Mouse (Mus musculus) lung, embryonic 15.5 days (tissue): ENCODE data around the gene Plscr2. TPM values are rescaled to one million over a fixed set of nuclear protein-coding genes. Genes with fewer than 3 reads are reported as not detected.

ENCODE experiments used
- ATAC-seq: fragments of 200-750 bp; cut with Nextera tagmentation; 2 replicates; pipeline ENCODE4 v1.8.0; 2017; ENCODE audit warnings: moderate number of reproducible peaks, borderline replicate concordance; ENCODE audit not compliant: low FRiP score, low TSS enrichment; ENCODE audit errors: extremely low read depth
- H3K27ac ChIP-seq: fragments of 300-500 bp; sonication (generic); 2 replicates; pipeline ENCODE4 v1.5.1; 2015; ENCODE audit warnings: moderate library complexity, mild to moderate bottlenecking, inconsistent platforms
- H3K27me3 ChIP-seq: fragments of 300-500 bp; sonication (generic); 2 replicates; pipeline ENCODE4 v1.6.1; 2015; ENCODE audit warnings: inconsistent platforms
- H3K36me3 ChIP-seq: fragments of 300-500 bp; sonication (generic); 2 replicates; pipeline ENCODE4 v1.6.1; 2015; ENCODE audit warnings: inconsistent platforms
- H3K4me1 ChIP-seq: fragments of 300-500 bp; sonication (generic); 2 replicates; pipeline ENCODE4 v1.6.1; 2015; ENCODE audit warnings: inconsistent platforms
- H3K4me2 ChIP-seq: fragments of 300-500 bp; sonication (generic); 2 replicates; pipeline ENCODE4 v1.6.1; 2015; ENCODE audit warnings: inconsistent platforms, mild to moderate bottlenecking, moderate library complexity
- H3K4me3 ChIP-seq: fragments of 300-500 bp; sonication (generic); 2 replicates; pipeline ENCODE4 v1.5.1; 2015; ENCODE audit warnings: mild to moderate bottlenecking, inconsistent platforms
- H3K9ac ChIP-seq: fragments of 300-500 bp; sonication (generic); 2 replicates; pipeline ENCODE4 v1.6.1; 2015; ENCODE audit warnings: inconsistent platforms
- H3K9me3 ChIP-seq: fragments of 300-500 bp; sonication (generic); 2 replicates; pipeline ENCODE4 v1.6.1; 2016; ENCODE audit warnings: inconsistent platforms
- WGBS: fragments of 180-500 bp; shearing (Covaris S2); methylation state at CpG from one replicate; pipeline ENCODE4 v1.1.7; 2015; 5-methylcytosine and 5-hydroxymethylcytosine counted together
- polyA plus RNA-seq: library from polyadenylated mRNA; unstranded; fragments of >200 nt; fragmentation: Nextera tagmentation; extraction: Ambion mirVana; gene quantifications from 2 replicates; pipeline ENCODE4 v1.2.1, GENCODE M21; 2015

The Plscr2 gene
- polyA plus RNA-seq, 1 experiment from 2014 or later = 3.8 TPM

DNA sequence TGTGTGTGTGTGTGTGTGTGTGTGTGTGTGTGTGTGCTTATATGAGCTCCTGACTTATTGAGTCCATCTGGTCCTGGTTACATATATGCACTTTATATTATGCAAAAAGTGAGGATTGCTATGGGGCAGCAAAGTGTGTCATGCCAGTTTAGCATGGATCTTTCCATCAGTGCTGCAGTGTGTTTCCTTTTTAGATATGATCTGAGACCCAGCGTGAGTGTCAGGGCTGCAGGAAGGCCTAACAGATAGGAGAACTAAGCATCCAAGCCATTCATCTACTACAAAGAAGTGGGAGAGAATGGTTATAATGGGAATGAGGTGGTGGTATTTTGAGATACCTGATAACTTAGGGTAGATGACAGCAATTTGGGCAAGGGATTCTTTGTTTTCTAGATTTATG is 4.6 kb downstream of the Plscr2 start:
- 60% methylated on average over 1 of the region's 1 CpGs for WGBS
- H3K9me3 ChIP-seq = no peaks in the 10 kb centered on the region
- peaks cover 13% of the 10 kb centered on the region for H3K4me1 ChIP-seq
- no peaks in the 10 kb centered on the region for H3K27me3 ChIP-seq
- ATAC-seq = no peak
- H3K4me2 ChIP-seq = no peak overlapping the region
- H3K27ac ChIP-seq = no peak overlapping the region
- no peaks in the 10 kb centered on the region for H3K36me3 ChIP-seq
- no peak overlapping the region for H3K9ac ChIP-seq
- no peak overlapping the region for H3K4me3 ChIP-seq

DNA sequence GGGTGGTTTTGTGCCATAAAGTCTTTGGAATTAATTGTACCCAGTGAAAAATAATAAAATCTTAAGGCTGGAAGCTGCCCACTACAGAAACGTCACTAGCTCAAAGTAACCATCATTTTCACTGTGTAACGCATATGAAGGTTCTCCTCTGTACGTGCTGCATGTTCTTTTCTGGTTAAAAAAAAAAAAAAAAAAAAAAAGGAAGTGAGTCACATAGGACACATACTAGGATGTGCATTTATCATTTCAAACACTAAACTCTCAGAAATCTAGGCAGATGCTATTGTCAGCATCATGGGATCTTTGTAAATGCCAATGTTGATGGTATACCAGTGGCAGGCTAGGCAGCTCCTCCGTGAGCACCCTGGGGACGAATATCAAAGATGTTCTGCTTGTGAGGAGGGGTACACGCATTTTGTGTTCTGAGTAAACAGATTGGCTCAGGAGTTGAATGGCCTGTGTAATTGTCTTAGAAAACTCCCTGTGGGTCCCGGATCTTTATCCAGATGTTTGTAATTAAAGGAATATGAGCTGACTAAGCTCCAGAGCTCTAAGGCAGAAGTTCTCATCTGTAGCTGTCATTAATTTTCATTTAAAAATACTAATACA is 7.3 kb downstream of the Plscr2 start:
- no peak overlapping the region for H3K4me2 ChIP-seq
- WGBS = 54% methylated on average over 7 of the region's 7 CpGs
- no peak overlapping the region for H3K27ac ChIP-seq
- H3K4me1 ChIP-seq = no peaks in the 10 kb centered on the region
- no peaks in the 10 kb centered on the region for H3K9me3 ChIP-seq
- H3K36me3 ChIP-seq = no peaks in the 10 kb centered on the region
- no peak overlapping the region for H3K9ac ChIP-seq
- H3K4me3 ChIP-seq = no peak overlapping the region
- no peaks in the 10 kb centered on the region for H3K27me3 ChIP-seq
- no peak for ATAC-seq

DNA sequence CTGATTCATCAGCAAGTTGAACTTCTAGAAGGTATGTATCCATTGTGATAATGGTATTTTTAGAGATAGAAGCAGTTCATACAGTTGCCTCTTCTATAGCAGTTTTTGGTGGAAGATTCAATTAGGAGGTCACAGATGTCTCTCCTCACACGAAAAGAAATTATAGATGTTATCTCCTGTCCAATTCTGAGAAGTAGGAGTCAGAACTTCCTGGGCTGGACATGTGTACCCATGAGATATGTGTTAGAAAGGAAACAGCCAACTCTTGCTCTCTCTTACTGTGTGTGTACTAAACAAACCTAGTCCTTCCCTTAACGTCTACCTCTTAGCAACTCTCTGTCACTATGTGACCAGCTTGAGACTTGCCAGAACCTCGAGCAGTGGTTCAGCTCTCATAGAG is 14.3 kb downstream of the Plscr2 start:
- no peaks in the 10 kb centered on the region for H3K4me1 ChIP-seq
- H3K36me3 ChIP-seq = no peaks in the 10 kb centered on the region
- WGBS = 54% methylated on average over 3 of the region's 3 CpGs
- no peak for ATAC-seq
- no peak overlapping the region for H3K4me2 ChIP-seq
- H3K27me3 ChIP-seq = no peaks in the 10 kb centered on the region
- H3K9me3 ChIP-seq = no peaks in the 10 kb centered on the region
- H3K27ac ChIP-seq = no peak overlapping the region
- no peak overlapping the region for H3K4me3 ChIP-seq
- H3K9ac ChIP-seq = no peak overlapping the region

DNA sequence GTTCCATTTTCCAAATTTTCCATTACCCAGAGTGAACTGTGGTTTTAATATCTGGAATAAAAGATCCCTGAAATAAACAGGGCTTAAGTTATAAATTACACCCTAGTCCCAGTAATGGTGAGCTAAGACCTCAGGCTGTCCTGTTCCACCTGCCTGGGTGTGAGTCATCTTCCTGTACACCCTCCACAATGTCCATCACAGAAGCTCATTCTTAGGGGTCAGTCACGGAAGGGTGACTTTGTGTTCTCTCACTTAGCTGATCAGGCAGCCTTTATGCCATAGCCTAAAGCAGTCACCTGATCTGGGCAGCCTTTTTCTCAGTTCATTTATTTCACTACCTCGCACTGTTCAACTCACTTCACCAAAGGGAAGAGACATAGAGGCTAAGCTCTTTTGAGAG is 16.8 kb downstream of the Plscr2 start:
- Histone ChIP-seq H3K4me2 (no peak overlapping the region), H3K36me3 (no peaks in the 10 kb centered on the region), H3K9ac (no peak overlapping the region), H3K27ac (no peak overlapping the region), H3K4me3 (no peak overlapping the region), H3K27me3 (no peaks in the 10 kb centered on the region), H3K4me1 (no peaks in the 10 kb centered on the region), H3K9me3 (no peaks in the 10 kb centered on the region)
- 72% methylated on average over 2 of the region's 2 CpGs for WGBS
- ATAC-seq = no peak

DNA sequence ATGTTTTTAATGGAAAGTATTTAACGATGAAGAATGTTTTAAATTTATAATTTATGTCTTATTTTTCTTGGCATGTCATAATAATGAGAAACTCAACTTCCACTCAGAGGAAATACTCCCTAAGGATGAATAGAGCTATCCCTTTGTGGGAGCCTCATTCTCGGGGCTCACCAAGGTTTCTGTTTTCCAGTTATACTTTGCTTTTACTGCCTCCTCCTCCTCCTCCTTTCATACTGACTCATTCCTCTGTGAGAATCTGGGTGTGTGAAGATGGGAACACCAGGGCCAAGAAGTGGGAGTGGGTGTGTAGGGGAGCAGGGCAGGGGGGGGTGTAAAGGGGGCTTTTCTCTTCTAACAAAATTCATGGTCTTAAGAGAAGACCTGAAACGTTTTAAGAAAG is 17.5 kb downstream of the Plscr2 start:
- H3K36me3 ChIP-seq = no peaks in the 10 kb centered on the region
- no peak overlapping the region for H3K4me2 ChIP-seq
- no peak overlapping the region for H3K27ac ChIP-seq
- no peaks in the 10 kb centered on the region for H3K9me3 ChIP-seq
- WGBS = 51% methylated on average over 3 of the region's 3 CpGs
- no peak for ATAC-seq
- H3K4me3 ChIP-seq = no peak overlapping the region
- H3K27me3 ChIP-seq = no peaks in the 10 kb centered on the region
- H3K4me1 ChIP-seq = no peaks in the 10 kb centered on the region
- no peak overlapping the region for H3K9ac ChIP-seq

DNA sequence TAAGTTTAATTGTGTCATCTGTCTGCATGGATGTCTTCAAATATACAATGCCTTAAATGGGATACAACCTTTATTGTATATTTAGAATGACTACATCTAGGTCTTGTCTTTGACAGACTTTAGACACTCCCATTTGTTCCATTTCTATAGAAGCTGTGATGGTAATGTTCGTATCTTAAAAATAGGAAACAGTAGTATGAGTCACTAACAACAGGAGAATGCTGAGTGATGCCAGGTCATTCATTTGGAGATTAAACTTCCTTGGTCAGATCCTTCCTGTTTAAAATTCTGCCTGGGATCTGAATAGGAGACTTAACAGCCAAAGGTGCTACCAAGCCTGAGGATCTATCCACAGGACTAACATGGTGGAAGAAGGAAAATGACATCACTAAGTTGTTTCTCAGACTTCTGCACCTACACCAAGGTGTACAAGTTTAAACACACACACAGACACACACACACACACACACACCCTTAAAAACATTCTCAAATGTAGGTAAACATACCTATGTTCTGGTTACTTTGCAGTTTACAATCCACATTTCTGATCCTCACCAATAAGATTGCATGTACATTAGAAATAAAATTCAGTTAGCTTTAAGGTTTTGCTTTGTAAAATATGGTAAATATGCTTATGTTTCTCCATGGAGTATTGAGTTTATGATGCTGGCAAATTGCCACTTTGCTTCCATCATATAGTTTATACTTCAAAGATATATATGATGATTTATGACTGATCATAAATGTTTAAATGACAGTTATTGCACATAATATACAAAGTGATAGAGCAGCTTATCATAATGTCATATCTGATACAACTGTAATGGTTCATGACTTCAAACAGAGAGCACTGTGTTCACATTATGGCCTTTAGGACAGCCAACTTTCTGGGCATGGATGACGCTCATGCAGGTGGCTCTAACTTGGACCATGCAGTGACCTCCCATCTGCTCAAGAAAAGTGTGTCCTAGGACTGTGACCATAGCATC is 18.5 kb downstream of the Plscr2 start:
- Histone ChIP-seq H3K4me2 (no peak overlapping the region), H3K4me3 (no peak overlapping the region), H3K4me1 (no peaks in the 10 kb centered on the region), H3K9ac (no peak overlapping the region), H3K27ac (no peak overlapping the region), H3K9me3 (no peaks in the 10 kb centered on the region), H3K27me3 (no peaks in the 10 kb centered on the region), H3K36me3 (no peaks in the 10 kb centered on the region)
- no peak for ATAC-seq
- WGBS = 76% methylated on average over 2 of the region's 2 CpGs

DNA sequence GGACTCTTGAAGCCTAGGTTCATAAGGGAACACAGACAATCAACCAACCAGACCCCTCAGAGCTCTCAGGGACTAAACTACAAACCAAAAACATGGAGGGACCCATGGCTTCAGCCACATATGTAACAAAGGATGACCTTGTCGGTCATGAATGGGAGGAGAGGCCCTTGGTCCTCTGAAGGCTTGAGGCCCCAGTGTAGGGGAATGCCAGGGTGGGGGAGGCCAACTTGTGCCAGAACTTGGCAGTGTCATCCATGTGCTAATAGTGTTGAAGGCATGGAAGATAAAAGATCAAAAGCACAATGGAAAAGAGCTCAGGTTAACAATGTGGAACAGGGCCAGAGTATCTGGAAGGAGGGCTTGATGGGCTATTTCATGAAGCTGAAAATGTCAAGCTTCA is 22.9 kb downstream of the Plscr2 start:
- no peak overlapping the region for H3K9ac ChIP-seq
- H3K9me3 ChIP-seq = no peaks in the 10 kb centered on the region
- H3K4me3 ChIP-seq = no peak overlapping the region
- no peak overlapping the region for H3K27ac ChIP-seq
- H3K4me2 ChIP-seq = no peak overlapping the region
- H3K4me1 ChIP-seq = no peaks in the 10 kb centered on the region
- no peaks in the 10 kb centered on the region for H3K27me3 ChIP-seq
- no peak for ATAC-seq
- no peaks in the 10 kb centered on the region for H3K36me3 ChIP-seq
- WGBS = 68% methylated on average over 1 of the region's 1 CpGs

DNA sequence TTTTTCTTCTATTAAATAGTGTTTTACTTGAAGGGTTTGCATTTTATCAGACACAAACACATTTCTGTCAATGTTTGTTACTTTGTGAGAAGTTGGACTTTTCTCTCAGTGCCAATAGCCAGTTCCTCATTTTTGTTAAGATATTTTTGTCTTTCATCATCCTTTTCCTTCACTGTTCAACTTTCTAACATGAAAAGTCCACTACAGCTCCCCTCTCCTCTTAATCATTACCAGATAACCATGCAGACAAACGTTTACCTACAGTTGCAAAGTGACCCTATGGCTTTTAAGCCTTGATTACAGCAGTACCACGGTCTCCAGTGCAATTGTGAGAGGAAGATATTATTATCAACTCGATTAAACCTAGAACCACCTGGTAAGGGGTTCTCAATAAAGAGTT is 25.8 kb downstream of the Plscr2 start:
- Histone ChIP-seq H3K4me3 (no peak overlapping the region), H3K27me3 (no peaks in the 10 kb centered on the region), H3K36me3 (no peaks in the 10 kb centered on the region), H3K27ac (no peak overlapping the region), H3K9ac (no peak overlapping the region), H3K4me2 (no peak overlapping the region), H3K4me1 (no peaks in the 10 kb centered on the region), H3K9me3 (no peaks in the 10 kb centered on the region)
- ATAC-seq = no peak
- 43% methylated on average over 3 of the region's 3 CpGs for WGBS

DNA sequence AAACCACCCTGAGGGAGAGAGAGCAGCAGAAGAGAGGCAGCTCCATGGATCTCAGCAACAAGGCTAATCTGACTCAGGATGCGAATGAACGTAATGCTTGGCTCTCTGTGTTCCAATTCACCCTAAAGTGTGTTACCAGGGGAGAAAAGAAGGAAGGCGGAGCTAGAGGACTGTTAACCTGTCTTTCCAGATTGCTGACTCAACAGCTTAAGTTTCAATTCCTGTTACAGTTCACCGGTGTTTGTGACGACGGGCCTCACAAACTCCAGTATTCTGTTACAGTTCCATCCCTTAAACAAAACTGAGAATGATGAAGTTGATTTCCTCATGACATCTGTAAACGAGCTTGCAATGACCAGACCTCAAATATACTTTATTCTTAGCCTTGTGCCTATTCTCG is 29.7 kb downstream of the Plscr2 start:
- H3K9ac ChIP-seq = no peak overlapping the region
- no peak overlapping the region for H3K4me2 ChIP-seq
- no peak for ATAC-seq
- H3K4me3 ChIP-seq = no peak overlapping the region
- no peaks in the 10 kb centered on the region for H3K4me1 ChIP-seq
- H3K27me3 ChIP-seq = no peaks in the 10 kb centered on the region
- H3K9me3 ChIP-seq = no peaks in the 10 kb centered on the region
- H3K27ac ChIP-seq = no peak overlapping the region
- WGBS = 63% methylated on average over 8 of the region's 8 CpGs
- H3K36me3 ChIP-seq = no peaks in the 10 kb centered on the region

DNA sequence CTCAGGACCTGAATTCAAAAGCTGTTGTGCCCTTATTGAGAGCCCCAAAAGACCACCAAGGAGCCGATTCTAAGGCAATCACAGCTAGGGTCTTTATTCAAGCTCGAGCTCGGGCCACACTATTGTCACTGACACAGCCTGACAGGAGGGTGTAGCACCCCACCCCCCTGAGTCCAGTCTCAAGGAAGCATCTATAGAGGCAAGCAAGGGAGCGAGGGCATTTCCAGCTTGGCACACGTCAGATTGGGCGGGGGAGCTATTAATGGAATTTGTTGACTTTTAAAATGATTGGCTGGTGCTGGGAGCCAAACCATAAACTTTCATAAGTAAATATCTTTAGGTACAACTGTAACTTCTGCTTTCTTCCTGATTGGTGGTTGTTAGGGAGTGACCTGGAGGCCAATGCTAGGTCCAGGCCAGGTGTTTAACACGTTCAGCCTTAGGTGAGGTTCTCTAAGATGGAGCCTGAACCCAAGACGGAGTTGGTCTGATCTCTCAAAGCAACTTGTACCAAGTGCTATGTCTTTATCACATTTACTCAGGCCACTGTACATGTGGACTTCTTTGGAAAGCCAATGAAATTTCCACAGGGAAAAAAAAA is 30.3 kb downstream of the Plscr2 start:
- no peaks in the 10 kb centered on the region for H3K9me3 ChIP-seq
- H3K27ac ChIP-seq = no peak overlapping the region
- H3K36me3 ChIP-seq = no peaks in the 10 kb centered on the region
- H3K4me1 ChIP-seq = no peaks in the 10 kb centered on the region
- H3K4me3 ChIP-seq = no peak overlapping the region
- no peak overlapping the region for H3K4me2 ChIP-seq
- no peaks in the 10 kb centered on the region for H3K27me3 ChIP-seq
- H3K9ac ChIP-seq = no peak overlapping the region
- 78% methylated on average over 8 of the region's 8 CpGs for WGBS
- ATAC-seq = no peak

DNA sequence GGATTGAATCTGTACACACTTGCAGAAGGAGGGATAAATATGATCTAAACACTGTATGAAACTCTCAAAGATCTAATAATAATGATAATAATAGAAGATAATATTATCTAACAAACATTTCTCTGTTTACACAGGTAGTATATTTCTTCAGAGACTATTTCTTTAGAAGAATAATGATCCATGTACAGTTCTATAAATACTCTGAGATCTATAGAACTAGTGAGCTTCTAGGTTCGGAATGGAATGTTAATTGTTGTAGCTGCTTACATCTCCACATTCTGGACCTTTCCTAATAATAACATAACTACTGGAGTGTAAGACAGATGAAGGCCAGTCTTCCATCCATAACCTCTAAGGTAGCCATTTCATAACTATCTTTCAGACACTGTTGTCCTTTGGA is 33.7 kb downstream of the Plscr2 start, which contains the start of gene 1700057G04Rik:
TSS of gene 1700057G04Rik (plus strand) at position 301 of the 400 bp plus-strand sequence.
- no peaks in the 10 kb centered on the region for H3K4me1 ChIP-seq
- no peaks in the 10 kb centered on the region for H3K9me3 ChIP-seq
- no peaks in the 10 kb centered on the region for H3K36me3 ChIP-seq
- no peaks in the 10 kb centered on the region for H3K27me3 ChIP-seq
- H3K4me3 ChIP-seq = no peak within 1 kb of the TSS
- WGBS = 69% methylated on average over 1 of the region's 1 CpGs
- H3K27ac ChIP-seq = no peak within 1 kb of the TSS
- no peak within 1 kb of the TSS for H3K9ac ChIP-seq
- H3K4me2 ChIP-seq = no peak within 1 kb of the TSS
- ATAC-seq = no peak

DNA sequence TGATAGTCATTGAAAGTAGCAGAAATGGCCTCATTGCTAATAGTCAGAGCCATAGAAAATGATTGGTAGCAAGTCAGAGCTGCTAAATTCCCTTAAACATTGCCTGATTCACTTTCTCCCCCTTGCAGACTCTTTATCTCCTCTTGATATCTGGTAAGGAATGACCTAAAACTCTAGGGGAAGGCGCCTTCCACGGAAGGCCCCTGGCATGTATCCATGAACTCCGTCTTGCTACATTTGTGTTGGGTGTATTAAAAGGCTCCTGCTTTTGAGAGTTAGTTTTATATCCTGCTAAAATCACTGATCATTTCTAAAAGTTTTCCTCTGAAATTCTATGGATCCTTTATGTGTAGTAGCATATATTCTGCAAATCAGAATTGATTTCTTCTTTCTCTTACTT is 41.4 kb downstream of the Plscr2 start:
- Histone ChIP-seq H3K4me2 (no peak overlapping the region), H3K9me3 (no peaks in the 10 kb centered on the region), H3K36me3 (no peaks in the 10 kb centered on the region), H3K27ac (no peak overlapping the region), H3K9ac (no peak overlapping the region), H3K4me3 (no peak overlapping the region), H3K4me1 (0 out of 2 replicates have a peak, but pooled peaks cover 5% of the 10 kb centered on the region), H3K27me3 (no peaks in the 10 kb centered on the region)
- WGBS = 57% methylated on average over 3 of the region's 3 CpGs
- no peak for ATAC-seq
